Mouse (Mus musculus) c-Kit-negative CD71-positive TER-119-positive erythroid progenitor cells, embryonic 14.5 days (primary cell): ENCODE results near the gene Snrk.
A peak's percentile ranks its signal among the peaks of the same experiment; 100 is the strongest.

Source experiments
- DNase-seq: peaks from one replicate; pipeline ENCODE4 v3.0.0-alpha.2; 2013; ENCODE audit warnings: low read depth, low spot score

The Snrk gene

DNA sequence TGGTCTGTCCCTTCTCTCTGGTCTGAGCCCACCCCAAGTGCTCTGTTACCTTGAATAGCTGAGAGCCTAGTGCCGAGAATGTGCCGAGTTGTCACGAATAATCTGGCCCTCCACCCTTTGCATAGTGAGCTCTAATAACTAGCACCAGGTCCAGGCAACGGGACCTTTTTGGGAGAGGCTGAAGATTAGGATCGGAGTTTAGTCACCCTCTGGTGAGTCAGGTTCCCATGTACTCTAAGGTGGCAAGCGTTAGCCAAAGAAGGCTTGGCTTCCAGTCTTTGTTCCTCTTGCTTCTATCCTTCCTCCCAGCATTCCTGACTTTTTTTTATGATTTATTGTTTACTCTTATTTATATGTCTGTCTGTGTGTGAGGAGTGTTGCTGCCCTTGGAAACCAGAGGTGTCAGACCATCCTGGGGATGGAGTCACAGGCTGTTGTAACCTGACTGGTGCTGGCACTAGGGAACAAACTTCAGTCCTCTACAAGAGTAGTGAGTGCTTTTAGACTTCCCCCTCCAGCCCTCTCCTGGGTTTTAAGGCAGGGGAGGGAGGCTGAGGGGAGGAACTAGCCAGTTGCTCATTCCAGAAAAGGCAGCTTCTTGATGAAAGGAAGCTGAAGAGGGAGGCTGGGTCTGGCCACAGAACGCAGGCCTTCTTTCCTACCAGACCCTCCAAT is 9.2 kb upstream of the Snrk start:
- no peak for DNase-seq

DNA sequence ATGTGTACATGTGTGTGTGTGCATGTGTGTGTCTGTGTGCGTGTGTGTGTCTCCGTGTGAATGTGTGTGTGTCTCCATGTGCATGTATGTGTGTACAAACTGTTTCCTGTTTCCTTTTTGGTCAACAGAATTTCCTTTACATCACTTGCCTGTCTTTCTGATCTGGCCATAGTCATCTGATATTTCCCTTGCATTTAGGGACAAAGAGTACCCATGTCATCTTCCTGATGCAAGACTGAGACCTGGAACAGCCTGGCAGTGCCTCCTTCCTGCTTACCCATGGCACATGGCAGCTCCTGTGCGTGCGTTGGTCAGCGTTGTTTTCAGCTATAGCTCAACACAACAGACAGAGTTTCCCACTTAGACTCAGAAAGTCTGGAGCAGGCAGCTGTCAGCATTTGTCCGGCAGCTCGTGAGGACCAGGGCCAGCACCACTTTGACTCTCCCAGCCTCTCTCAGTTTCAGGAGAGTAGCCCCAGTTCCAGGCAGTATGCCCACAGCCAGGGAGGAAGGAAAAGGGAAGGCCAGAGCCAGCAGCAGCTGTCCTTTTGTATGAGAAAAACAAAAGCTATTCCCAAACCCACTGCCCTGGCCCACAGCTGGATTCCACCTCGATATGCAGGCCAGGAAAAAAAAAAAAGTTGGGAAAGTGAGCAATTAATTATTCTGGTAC is 7.4 kb upstream of the Snrk start:
- no peak for DNase-seq

- DNase-seq, result no peak
Observed at GRCm38 (mm10) chr9:122110508-122110907, 6.6 kb upstream of the Snrk start.

GRCm38 (mm10) chr9:122110921-122111320 is 6.1 kb upstream of the Snrk start:
- DNase-seq, result no peak

GRCm38 (mm10) chr9:122115552-122115951 is 1.5 kb upstream of the Snrk start:
- no peak for DNase-seq

- DNase-seq, result no peak
Observed at GRCm38 (mm10) chr9:122116359-122116758, 707 bp upstream of the Snrk start.

- DNase-seq, result peak; percentile 13
Observed at GRCm38 (mm10) chr9:122117692-122118529, 845 bp downstream of the Snrk start.

GRCm38 (mm10) chr9:122120089-122120488 is 3.0 kb downstream of the Snrk start:
- peak; percentile 24 for DNase-seq

DNA sequence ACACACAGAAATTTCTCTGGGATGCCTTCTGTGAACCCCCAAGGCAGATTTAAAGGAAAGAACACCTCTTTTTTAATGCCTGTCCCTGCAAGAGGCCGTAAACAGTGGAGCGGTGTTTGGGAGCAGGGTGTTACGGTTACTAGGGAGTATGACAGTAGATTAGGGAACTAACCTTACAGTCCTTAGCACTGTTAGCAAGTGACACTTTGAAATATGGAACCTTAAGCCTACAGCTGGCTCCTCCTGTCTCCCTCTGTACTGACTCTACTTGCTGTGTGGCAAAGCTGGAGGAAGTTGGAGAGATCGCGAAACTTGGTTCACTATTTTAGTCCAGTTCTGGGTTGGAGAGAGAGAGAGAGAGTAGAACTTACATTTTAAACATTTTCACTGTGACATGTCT is 5.0 kb downstream of the Snrk start:
- DNase-seq, result no peak

- DNase-seq, result no peak
Observed at GRCm38 (mm10) chr9:122123181-122123580, 6.1 kb downstream of the Snrk start.

GRCm38 (mm10) chr9:122125723-122126290 is 8.7 kb downstream of the Snrk start:
- DNase-seq, result no peak

GRCm38 (mm10) chr9:122126790-122127189 is 9.7 kb downstream of the Snrk start:
- no peak for DNase-seq

- DNase-seq, result no peak
Observed at GRCm38 (mm10) chr9:122127271-122127785, 10.3 kb downstream of the Snrk start.

DNA sequence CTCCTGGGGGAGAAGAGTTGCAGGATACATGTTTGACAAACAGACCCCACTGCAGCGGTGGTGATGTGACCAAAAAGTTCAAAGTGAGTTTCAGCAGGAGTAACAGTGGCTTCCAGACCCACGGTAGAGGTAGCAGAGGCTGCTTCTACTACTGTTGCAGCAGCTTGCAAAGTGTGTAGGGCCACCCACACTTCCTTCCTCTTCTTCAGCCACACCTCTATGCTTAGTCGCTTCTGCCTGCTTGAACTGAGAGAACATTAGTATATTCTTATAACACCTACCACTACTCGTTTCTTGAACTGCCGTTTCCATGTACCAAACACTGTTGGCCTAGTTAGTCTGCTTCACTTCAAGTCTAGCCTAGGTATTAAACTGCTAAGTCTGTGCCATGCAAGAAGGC is 11.6 kb downstream of the Snrk start:
- DNase-seq, result no peak

- DNase-seq, result no peak
Observed at GRCm38 (mm10) chr9:122130666-122131065, 13.6 kb downstream of the Snrk start.

GRCm38 (mm10) chr9:122132145-122132544 is 15.1 kb downstream of the Snrk start:
- no peak for DNase-seq

DNA sequence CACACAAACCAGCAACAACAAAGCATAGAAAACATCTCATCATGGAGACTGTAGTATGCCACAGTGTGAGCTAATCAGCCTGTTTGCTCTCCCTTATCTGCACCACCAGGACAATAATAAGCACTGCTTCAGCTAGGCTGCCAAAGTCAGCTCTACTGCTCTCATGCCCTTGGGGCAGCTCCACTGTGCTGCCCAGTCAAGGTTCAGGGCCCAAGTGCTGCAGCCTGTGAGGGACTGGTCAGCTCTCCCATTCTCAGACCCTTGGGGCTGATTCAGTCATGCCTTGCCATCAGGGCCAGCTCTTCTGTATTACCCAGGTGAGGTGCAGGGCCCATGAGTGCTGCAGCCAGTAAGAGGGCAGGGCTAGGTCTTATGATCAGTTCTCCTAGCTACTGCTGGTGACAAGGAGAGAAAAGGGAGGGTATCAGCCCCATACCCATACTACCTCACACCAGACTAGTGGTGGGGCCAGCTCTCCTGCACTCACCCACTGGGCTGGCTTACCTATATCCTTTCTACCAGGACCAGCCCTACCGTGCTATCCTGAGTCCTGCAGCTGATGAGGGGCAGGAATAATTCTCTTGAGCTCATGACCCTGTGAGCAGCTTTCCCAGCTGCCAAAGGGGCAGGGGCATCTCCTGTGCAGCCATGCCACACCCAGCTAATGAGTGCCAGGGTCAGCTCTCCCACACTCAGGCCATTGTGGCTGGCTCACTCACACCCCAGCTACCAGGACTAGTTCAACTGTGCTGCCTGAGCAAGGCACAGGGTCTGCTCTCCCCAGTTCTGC is 18.2 kb downstream of the Snrk start:
- no peak for DNase-seq

DNA sequence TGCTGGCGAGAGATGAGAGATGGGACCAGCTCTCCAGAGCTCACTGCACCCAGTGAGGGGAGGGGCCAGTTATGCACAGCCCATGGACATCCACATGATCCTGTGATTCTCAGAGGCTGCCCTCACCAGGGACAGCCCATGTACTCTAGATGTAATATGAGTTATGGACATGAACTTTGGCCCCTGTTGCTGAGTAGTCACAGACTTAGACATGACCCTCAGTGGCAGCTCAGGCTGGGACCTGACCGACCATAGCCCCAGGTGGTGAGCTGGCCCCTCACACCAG is 18.8 kb downstream of the Snrk start:
- DNase-seq, result no peak

- no peak for DNase-seq
Observed at GRCm38 (mm10) chr9:122137960-122138359, 20.9 kb downstream of the Snrk start.

DNA sequence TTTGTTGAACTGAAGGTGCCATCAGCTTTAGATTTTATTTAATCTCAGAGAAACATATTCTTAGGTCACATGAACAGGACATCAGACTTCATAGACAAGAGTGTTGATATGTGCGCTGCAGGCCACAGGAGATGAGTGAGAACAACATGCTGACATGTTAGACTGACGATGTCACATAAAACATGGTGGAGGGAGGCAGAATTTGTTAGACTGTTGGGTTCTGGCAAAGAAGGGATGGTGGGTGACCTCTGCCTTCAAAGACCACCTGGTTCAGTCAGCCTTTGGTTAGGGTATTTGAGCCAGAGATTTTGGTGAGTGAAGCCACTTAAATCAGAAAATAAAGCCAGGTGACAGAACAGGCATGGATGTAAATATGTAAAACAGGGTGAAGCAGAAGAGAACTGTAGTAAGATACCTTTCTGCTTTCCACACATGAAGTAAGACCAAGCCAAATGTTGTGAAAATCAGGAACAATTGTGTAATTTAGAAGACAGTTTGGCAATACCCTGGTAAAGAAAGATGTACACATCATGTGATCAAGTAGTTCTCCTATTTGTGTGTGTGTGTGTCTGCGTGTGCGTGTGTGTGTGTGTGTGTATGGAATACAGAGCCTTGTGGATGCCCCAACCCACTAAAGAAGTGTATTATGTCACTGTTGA is 21.4 kb downstream of the Snrk start:
- no peak for DNase-seq

DNA sequence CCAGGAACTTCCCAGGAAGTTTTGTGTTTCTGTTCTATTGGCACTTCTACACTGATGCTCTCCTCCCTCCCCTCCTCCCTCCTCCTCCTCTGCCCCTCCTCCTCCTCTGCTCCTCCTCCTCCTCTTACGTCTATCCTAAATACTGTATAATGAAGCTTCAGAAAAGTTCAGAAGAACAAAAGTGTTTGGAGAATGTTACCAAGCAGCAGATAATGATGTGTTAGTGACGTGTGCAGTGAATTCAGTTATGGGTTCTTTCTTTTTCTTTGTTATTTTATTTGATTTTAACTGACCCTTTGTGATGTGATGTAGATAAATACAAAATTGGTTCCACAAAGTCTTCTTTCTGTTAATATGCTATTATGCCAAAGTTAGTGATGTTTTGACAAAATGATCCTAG is 22.2 kb downstream of the Snrk start:
- DNase-seq, result no peak
